Mouse (Mus musculus): ENCODE data around the gene Polr3c. TPM values are rescaled to one million over a fixed set of nuclear protein-coding genes. Genes with fewer than 3 reads are reported as not detected.
A peak's percentile ranks its signal among the peaks of the same experiment; 100 is the strongest.
"Not testable (repeated sequence)": the region's sequence is repeated elsewhere in the genome, so short reads cannot be mapped to it uniquely, and the experiment has no call there.

Gene Polr3c
- polyA plus RNA-seq, 1 experiment from 2014 or later: 33.9 TPM

GRCm38 (mm10) chr3:96674442-96674841, 53.0 kb downstream of the Polr3c start:
- Histone ChIP-seq H3K27me3 (replicated peaks; ENCODE audit: control insufficient read depth, insufficient read depth, low read length) (0 out of 2 replicates have a peak, but pooled peaks cover 3% of the 10 kb centered on the region), H3K4me1 (replicated peaks; ENCODE audit: control insufficient read depth, insufficient read depth, low read length) (peaks cover 9% of the 10 kb centered on the region), H3K4me2 (ENCODE audit: low read length) (no peak overlapping the region), H3K4me3 (replicated peaks; ENCODE audit: low read length) (no peak overlapping the region), H3K27ac (ENCODE audit: low read length) (no peak overlapping the region), H3K36me3 (ENCODE audit: control insufficient read depth, insufficient read depth) (no peaks in the 10 kb centered on the region), H3K9ac (replicated peaks; ENCODE audit: low read depth, low read length) (no peak overlapping the region), H3K9me3 (ENCODE audit: control insufficient read depth, low read length) (no peaks in the 10 kb centered on the region)
- 75% methylated on average over 8 of the region's 8 CpGs for WGBS
- no peak for ATAC-seq

- Histone ChIP-seq H3K27me3 (replicated peaks; ENCODE audit: control insufficient read depth, insufficient read depth, low read length) (0 out of 2 replicates have a peak, but pooled peaks cover 3% of the 10 kb centered on the region), H3K4me3 (replicated peaks; ENCODE audit: low read length) (no peak overlapping the region), H3K4me2 (ENCODE audit: low read length) (no peak overlapping the region), H3K36me3 (ENCODE audit: control insufficient read depth, insufficient read depth) (no peaks in the 10 kb centered on the region), H3K27ac (ENCODE audit: low read length) (no peak overlapping the region), H3K4me1 (replicated peaks; ENCODE audit: control insufficient read depth, insufficient read depth, low read length) (peaks cover 9% of the 10 kb centered on the region), H3K9me3 (ENCODE audit: control insufficient read depth, low read length) (no peaks in the 10 kb centered on the region), H3K9ac (replicated peaks; ENCODE audit: low read depth, low read length) (no peak overlapping the region)
- WGBS: 66% methylated on average over 4 of the region's 4 CpGs
- ATAC-seq: no peak
Measured at GRCm38 (mm10) chr3:96673514-96673913, 53.9 kb downstream of the Polr3c start.

GRCm38 (mm10) chr3:96671519-96671918, 55.9 kb downstream of the Polr3c start:
- WGBS: 94% methylated on average over 5 of the region's 5 CpGs
- no peaks in the 10 kb centered on the region for H3K36me3 ChIP-seq (ENCODE audit: control insufficient read depth, insufficient read depth)
- ATAC-seq: no peak
- no peak overlapping the region for H3K4me3 ChIP-seq (replicated peaks; ENCODE audit: low read length)
- no peaks in the 10 kb centered on the region for H3K9me3 ChIP-seq (ENCODE audit: control insufficient read depth, low read length)
- 0 out of 2 replicates have a peak, but pooled peaks cover 3% of the 10 kb centered on the region for H3K27me3 ChIP-seq (replicated peaks; ENCODE audit: control insufficient read depth, insufficient read depth, low read length)
- no peak overlapping the region for H3K9ac ChIP-seq (replicated peaks; ENCODE audit: low read depth, low read length)
- peaks cover 9% of the 10 kb centered on the region for H3K4me1 ChIP-seq (replicated peaks; ENCODE audit: control insufficient read depth, insufficient read depth, low read length)
- H3K4me2 ChIP-seq (ENCODE audit: low read length): no peak overlapping the region
- H3K27ac ChIP-seq (ENCODE audit: low read length): no peak overlapping the region

- peak; percentile 94 for ATAC-seq
- H3K27ac ChIP-seq (ENCODE audit: low read length): no peak within 1 kb of the TSS
- peak within 1 kb of the TSS; percentile 83 for H3K4me2 ChIP-seq (ENCODE audit: low read length)
- H3K9me3 ChIP-seq (ENCODE audit: control insufficient read depth, low read length): no peaks in the 10 kb centered on the region
- H3K9ac ChIP-seq (replicated peaks; ENCODE audit: low read depth, low read length): peak within 1 kb of the TSS; percentile 56
- peaks cover 9% of the 10 kb centered on the region for H3K4me1 ChIP-seq (replicated peaks; ENCODE audit: control insufficient read depth, insufficient read depth, low read length)
- WGBS: 5% methylated on average over 35 of the region's 35 CpGs
- H3K4me3 ChIP-seq (replicated peaks; ENCODE audit: low read length): peak within 1 kb of the TSS; percentile 56
- 0 out of 2 replicates have a peak, but pooled peaks cover 3% of the 10 kb centered on the region for H3K27me3 ChIP-seq (replicated peaks; ENCODE audit: control insufficient read depth, insufficient read depth, low read length)
- H3K36me3 ChIP-seq (ENCODE audit: control insufficient read depth, insufficient read depth): no peaks in the 10 kb centered on the region
Measured at GRCm38 (mm10) chr3:96669727-96670468, 57.5 kb downstream of the Polr3c start, which contains the start of gene Ankrd35. Gene Ankrd35, plus strand, starts transcription at chr3:96670131.

- H3K4me1 ChIP-seq (replicated peaks; ENCODE audit: control insufficient read depth, insufficient read depth, low read length): peaks cover 12% of the 10 kb centered on the region
- H3K4me3 ChIP-seq (replicated peaks; ENCODE audit: low read length): no peak overlapping the region
- H3K4me2 ChIP-seq (ENCODE audit: low read length): no peak overlapping the region
- no peak overlapping the region for H3K9ac ChIP-seq (replicated peaks; ENCODE audit: low read depth, low read length)
- H3K27ac ChIP-seq (ENCODE audit: low read length): no peak overlapping the region
- H3K27me3 ChIP-seq (replicated peaks; ENCODE audit: control insufficient read depth, insufficient read depth, low read length): 0 out of 2 replicates have a peak, but pooled peaks cover 3% of the 10 kb centered on the region
- no peaks in the 10 kb centered on the region for H3K36me3 ChIP-seq (ENCODE audit: control insufficient read depth, insufficient read depth)
- WGBS: 93% methylated on average over 5 of the region's 5 CpGs
- H3K9me3 ChIP-seq (ENCODE audit: control insufficient read depth, low read length): no peaks in the 10 kb centered on the region
- no peak for ATAC-seq
Measured at GRCm38 (mm10) chr3:96668424-96669067, 58.9 kb downstream of the Polr3c start.

- no peaks in the 10 kb centered on the region for H3K36me3 ChIP-seq (ENCODE audit: control insufficient read depth, insufficient read depth)
- ATAC-seq: no peak
Measured at GRCm38 (mm10) chr3:96667316-96667715, 60.1 kb downstream of the Polr3c start.

GRCm38 (mm10) chr3:96666916-96667315, 60.5 kb downstream of the Polr3c start:
- no peaks in the 10 kb centered on the region for H3K9me3 ChIP-seq (ENCODE audit: control insufficient read depth, low read length)
- H3K27me3 ChIP-seq (replicated peaks; ENCODE audit: control insufficient read depth, insufficient read depth, low read length): 0 out of 2 replicates have a peak, but pooled peaks cover 3% of the 10 kb centered on the region
- no peak for ATAC-seq
- peaks cover 21% of the 10 kb centered on the region for H3K4me1 ChIP-seq (replicated peaks; ENCODE audit: control insufficient read depth, insufficient read depth, low read length)
- no peak overlapping the region for H3K4me3 ChIP-seq (replicated peaks; ENCODE audit: low read length)
- no peak overlapping the region for H3K9ac ChIP-seq (replicated peaks; ENCODE audit: low read depth, low read length)
- WGBS: 95% methylated on average over 5 of the region's 5 CpGs
- no peaks in the 10 kb centered on the region for H3K36me3 ChIP-seq (ENCODE audit: control insufficient read depth, insufficient read depth)
- no peak overlapping the region for H3K4me2 ChIP-seq (ENCODE audit: low read length)
- H3K27ac ChIP-seq (ENCODE audit: low read length): no peak overlapping the region

More at GRCm38 (mm10) chr3:96667316-96667715, 60.1 kb downstream of the Polr3c start:
- no peaks in the 10 kb centered on the region for H3K9me3 ChIP-seq (ENCODE audit: control insufficient read depth, low read length)
- H3K9ac ChIP-seq (replicated peaks; ENCODE audit: low read depth, low read length): no peak overlapping the region
- H3K4me3 ChIP-seq (replicated peaks; ENCODE audit: low read length): no peak overlapping the region
- no peak overlapping the region for H3K4me2 ChIP-seq (ENCODE audit: low read length)
- peaks cover 21% of the 10 kb centered on the region for H3K4me1 ChIP-seq (replicated peaks; ENCODE audit: control insufficient read depth, insufficient read depth, low read length)
- 0 out of 2 replicates have a peak, but pooled peaks cover 3% of the 10 kb centered on the region for H3K27me3 ChIP-seq (replicated peaks; ENCODE audit: control insufficient read depth, insufficient read depth, low read length)
- WGBS: 50% methylated on average over 1 of the region's 1 CpGs
- no peak overlapping the region for H3K27ac ChIP-seq (ENCODE audit: low read length)

GRCm38 (mm10) chr3:96665732-96666363, 61.6 kb downstream of the Polr3c start:
- not testable (repeated sequence) for H3K9me3 ChIP-seq (ENCODE audit: control insufficient read depth, low read length); H3K27me3 ChIP-seq (replicated peaks; ENCODE audit: control insufficient read depth, insufficient read depth, low read length); H3K4me3 ChIP-seq (replicated peaks; ENCODE audit: low read length); H3K27ac ChIP-seq (ENCODE audit: low read length); ATAC-seq; H3K4me2 ChIP-seq (ENCODE audit: low read length); H3K9ac ChIP-seq (replicated peaks; ENCODE audit: low read depth, low read length); H3K36me3 ChIP-seq (ENCODE audit: control insufficient read depth, insufficient read depth)
- peaks cover 21% of the 10 kb centered on the region for H3K4me1 ChIP-seq (replicated peaks; ENCODE audit: control insufficient read depth, insufficient read depth, low read length)
- 88% methylated on average over 7 of the region's 7 CpGs for WGBS

Measured in forebrain, embryonic 16.5 days (tissue).